Mouse (Mus musculus) hindbrain, embryonic 12.5 days (tissue): ENCODE measurements around the gene Tut7. TPM values are rescaled to one million over a fixed set of nuclear protein-coding genes. Genes with fewer than 3 reads are reported as not detected.

Experiments
- ATAC-seq: fragments of 200-750 bp; cut with Nextera tagmentation; 2 replicates; pipeline ENCODE4 v1.8.0; 2017; ENCODE audit warnings: moderate TSS enrichment; ENCODE audit not compliant: low FRiP score
- H3K27ac ChIP-seq: fragments of 300-500 bp; sonication (generic); 2 replicates; pipeline ENCODE4 v1.5.1; 2016; ENCODE audit warnings: mild to moderate bottlenecking
- H3K27me3 ChIP-seq: fragments of 300-500 bp; sonication (generic); 2 replicates; pipeline ENCODE4 v1.6.1; 2016; ENCODE audit warnings: mild to moderate bottlenecking
- H3K36me3 ChIP-seq: fragments of 300-500 bp; sonication (generic); 2 replicates; pipeline ENCODE4 v1.6.1; 2016; ENCODE audit warnings: mild to moderate bottlenecking
- H3K4me1 ChIP-seq: fragments of 300-500 bp; sonication (generic); 2 replicates; pipeline ENCODE4 v1.6.1; 2016
- H3K4me2 ChIP-seq: fragments of 300-500 bp; sonication (generic); replicated peaks from 2 replicates; pipeline ENCODE4 v1.6.1; 2016; ENCODE audit warnings: mild to moderate bottlenecking
- H3K4me3 ChIP-seq: fragments of 300-500 bp; sonication (generic); 2 replicates; pipeline ENCODE4 v1.5.1; 2016; ENCODE audit warnings: mild to moderate bottlenecking
- H3K9ac ChIP-seq: fragments of 300-500 bp; sonication (generic); 2 replicates; pipeline ENCODE4 v1.6.1; 2016; ENCODE audit warnings: mild to moderate bottlenecking, moderate library complexity
- H3K9me3 ChIP-seq: fragments of 300-500 bp; sonication (generic); replicated peaks from 2 replicates; pipeline ENCODE4 v1.6.1; 2016; ENCODE audit warnings: mild to moderate bottlenecking
- WGBS: fragments of 180-500 bp; shearing (Covaris S2); methylation state at CpG from one replicate; pipeline ENCODE4 v1.1.7; 2016; 5-methylcytosine and 5-hydroxymethylcytosine counted together
- polyA plus RNA-seq: library from polyadenylated mRNA; unstranded; fragments of >200 nt; fragmentation: Nextera tagmentation; extraction: Ambion mirVana; gene quantifications from 2 replicates; pipeline ENCODE4 v1.2.1, GENCODE M21; 2016

Gene Tut7
- 62.9 and 70.8 TPM in 2 replicates for polyA plus RNA-seq

DNA sequence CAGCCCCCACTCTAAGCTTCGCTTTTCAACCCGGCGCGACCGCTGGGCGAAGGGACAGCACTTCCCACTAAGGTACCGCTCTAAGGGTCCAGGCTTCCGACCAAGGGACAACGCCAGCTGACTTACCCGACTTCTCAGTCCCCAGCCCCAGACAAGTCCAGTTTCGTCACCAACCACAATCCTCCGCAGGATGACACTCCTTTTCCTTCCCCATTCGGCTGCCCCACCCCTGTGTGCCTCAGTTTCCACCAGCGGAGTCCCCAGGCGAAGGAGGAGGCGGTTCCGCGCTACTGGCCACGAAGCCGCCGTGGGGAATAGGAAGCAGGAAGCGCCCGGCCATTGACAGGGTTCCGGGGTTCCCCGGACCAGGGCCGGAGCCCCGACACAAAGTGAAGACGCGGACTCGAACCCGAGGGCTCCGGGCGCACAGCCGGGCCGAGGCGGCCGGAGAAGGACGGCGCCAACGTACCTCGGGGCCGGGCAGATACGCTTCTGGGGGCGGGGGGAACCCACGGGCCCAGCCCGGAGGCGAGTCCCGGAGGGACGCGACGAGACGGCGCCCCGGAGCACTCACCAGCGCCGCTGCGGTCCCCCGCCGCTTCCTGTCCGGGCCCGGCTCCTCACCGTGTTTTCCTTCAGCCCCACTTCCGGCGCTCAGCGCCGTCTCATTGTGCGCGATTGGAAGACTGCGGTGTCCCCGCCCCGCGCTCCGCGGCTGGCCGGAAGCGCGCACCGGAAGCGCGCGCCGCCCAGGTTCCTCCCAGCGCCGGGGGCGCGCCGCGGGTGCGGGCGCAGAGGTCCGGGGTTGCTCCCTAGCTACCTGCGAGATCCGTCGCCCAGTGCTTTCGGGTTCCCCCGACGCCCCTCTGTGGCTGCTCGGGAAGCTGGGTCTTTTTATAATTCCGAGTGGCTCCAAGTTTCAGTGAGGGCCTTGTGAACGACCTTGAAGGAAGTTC, at the start of gene Tut7:
TSS of gene Tut7 (minus strand) at position 641 of the 956 bp plus-strand sequence.
- peak within 1 kb of the TSS; percentile 69 for H3K4me2 ChIP-seq
- WGBS: under 1% methylated on average over 96 of the region's 100 CpGs
- peak; percentile 97 for ATAC-seq

DNA sequence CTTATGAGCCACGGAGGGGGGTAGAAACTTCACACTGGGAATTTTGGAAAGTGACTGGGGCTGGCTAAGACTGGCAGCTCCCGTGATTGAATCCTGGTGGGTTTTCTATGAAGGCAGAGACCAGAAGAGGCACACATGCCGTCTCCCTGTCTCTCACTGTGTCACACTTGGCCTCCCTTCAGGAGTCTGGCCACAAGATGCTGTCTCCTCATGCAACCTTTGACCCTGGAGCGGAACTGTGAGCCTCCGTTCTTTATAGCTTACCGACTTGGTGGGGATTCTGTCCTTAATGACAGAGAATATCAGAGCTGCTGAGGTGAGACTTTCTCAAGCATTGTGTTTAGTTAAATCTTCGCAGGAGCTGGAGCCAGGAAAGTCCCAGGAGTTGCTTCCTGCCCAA, 49.5 kb upstream of the Tut7 start:
- Histone ChIP-seq H3K4me3 (no peak overlapping the region), H3K9me3 (0 out of 2 replicates have a peak, but pooled peaks cover 3% of the 10 kb centered on the region), H3K27me3 (no peaks in the 10 kb centered on the region), H3K4me2 (no peak overlapping the region), H3K4me1 (no peaks in the 10 kb centered on the region), H3K36me3 (no peaks in the 10 kb centered on the region), H3K27ac (no peak overlapping the region), H3K9ac (no peak overlapping the region)
- no peak for ATAC-seq
- WGBS: 63% methylated on average over 7 of the region's 7 CpGs

More for the DNA sequence above, at the start of gene Tut7:
- Histone ChIP-seq H3K9me3 (no peaks in the 10 kb centered on the region), H3K4me3 (peak within 1 kb of the TSS; percentile 88), H3K27ac (peak within 1 kb of the TSS; percentile 88), H3K9ac (peak within 1 kb of the TSS; percentile 88), H3K27me3 (no peaks in the 10 kb centered on the region), H3K36me3 (peaks cover 15% of the 10 kb centered on the region), H3K4me1 (peaks cover 36% of the 10 kb centered on the region)

DNA sequence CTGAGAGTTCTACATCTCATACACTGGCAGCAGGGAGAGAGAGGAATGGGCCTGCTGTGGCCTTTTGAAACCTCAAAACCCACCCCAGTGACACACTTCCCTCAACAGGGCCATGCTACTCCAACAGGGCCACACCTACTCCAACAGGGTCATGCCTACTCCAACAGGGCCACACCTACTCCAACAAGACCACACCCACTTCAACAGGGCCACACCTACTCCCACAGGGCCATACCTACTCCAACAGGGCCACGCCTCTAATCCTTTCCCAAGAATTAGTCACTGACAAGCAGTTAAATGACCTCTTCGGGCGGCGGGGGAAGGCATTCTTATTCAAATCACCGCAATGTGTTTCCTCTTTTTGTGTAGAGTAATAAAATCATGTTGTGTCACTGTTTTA, 47.1 kb upstream of the Tut7 start:
- Histone ChIP-seq H3K9me3 (0 out of 2 replicates have a peak, but pooled peaks cover 3% of the 10 kb centered on the region), H3K27me3 (no peaks in the 10 kb centered on the region), H3K9ac (no peak overlapping the region), H3K4me3 (no peak overlapping the region), H3K4me2 (no peak overlapping the region), H3K4me1 (no peaks in the 10 kb centered on the region), H3K27ac (no peak overlapping the region), H3K36me3 (no peaks in the 10 kb centered on the region)
- ATAC-seq: no peak
- 81% methylated on average over 5 of the region's 5 CpGs for WGBS

DNA sequence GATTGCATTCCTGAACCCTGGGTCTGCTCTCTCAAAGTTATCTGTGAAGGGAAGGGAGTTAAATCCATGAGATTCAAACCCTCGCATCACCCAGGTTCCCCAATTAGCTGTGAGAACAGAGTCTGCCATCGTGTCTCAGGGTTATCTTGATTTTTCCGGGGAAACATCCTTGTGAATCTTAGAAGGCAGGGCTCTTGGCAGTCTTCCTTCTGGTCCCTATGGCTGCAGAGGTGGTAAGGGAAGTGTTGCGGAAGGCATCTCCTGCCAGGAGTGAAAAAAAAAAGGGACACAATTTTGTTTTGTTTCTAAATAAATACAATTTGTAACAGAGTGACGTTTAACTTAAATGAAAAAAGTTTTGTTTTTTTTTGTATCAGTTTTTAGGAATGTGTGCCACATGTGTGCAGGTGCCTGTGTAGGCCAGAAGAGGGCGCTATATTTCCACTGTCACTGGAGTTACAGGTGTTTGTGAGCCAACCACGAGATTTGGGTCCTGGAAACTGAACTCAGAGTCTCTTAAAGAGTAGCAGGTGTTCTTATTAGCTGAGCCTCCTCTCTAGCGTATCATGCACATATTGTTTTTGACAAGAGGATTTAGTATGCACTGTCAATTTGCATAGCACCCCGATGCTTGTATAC, 45.2 kb upstream of the Tut7 start:
- Histone ChIP-seq H3K36me3 (no peaks in the 10 kb centered on the region), H3K27me3 (no peaks in the 10 kb centered on the region), H3K4me2 (no peak overlapping the region), H3K27ac (no peak overlapping the region), H3K4me1 (no peaks in the 10 kb centered on the region), H3K9ac (no peak overlapping the region), H3K4me3 (no peak overlapping the region), H3K9me3 (0 out of 2 replicates have a peak, but pooled peaks cover 3% of the 10 kb centered on the region)
- no peak for ATAC-seq
- WGBS: 85% methylated on average over 9 of the region's 9 CpGs

DNA sequence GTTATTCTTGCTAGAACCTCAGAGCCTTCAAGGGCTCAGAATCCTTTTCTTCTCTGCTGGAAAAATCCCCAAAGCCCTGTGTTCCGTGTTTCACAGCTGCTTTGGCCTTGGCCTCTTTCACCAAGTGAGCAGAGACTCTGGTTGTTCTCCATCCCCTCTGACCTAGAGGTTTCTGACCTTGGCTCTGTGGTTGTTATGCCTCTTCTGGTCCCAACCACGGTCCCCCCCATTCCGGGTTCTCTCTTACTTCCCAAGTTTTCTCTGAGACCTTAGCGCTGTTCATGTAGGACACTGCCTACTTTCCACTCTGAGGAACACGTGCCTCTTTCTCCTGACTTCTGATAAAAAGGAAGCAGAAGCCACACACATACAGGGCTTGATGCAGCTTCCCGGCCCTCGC, 44.2 kb upstream of the Tut7 start:
- no peak overlapping the region for H3K4me3 ChIP-seq
- no peak overlapping the region for H3K9ac ChIP-seq
- 83% methylated on average over 7 of the region's 7 CpGs for WGBS
- H3K4me1 ChIP-seq: no peaks in the 10 kb centered on the region
- no peaks in the 10 kb centered on the region for H3K27me3 ChIP-seq
- no peak for ATAC-seq
- no peak overlapping the region for H3K27ac ChIP-seq
- H3K9me3 ChIP-seq: 0 out of 2 replicates have a peak, but pooled peaks cover 3% of the 10 kb centered on the region
- H3K36me3 ChIP-seq: no peaks in the 10 kb centered on the region
- H3K4me2 ChIP-seq: no peak overlapping the region

DNA sequence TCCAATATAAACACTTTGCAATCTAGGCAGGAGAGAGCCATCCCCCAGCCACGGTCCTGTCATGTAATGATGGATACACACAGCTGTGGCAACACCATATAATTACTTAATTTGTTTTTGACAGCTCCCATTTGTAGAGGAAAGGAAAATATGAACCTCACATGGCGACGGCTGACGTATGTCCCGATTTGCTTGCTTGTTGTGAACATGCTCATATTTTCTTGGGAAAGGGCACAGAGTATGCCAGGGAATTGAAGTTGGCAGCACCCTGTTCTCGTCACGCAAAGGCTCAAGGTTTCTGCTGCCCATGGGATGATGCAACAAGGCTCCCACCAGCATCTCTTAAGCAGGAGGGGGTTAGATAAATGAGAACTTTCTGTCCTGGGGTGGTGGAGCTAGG, 36.6 kb upstream of the Tut7 start:
- no peaks in the 10 kb centered on the region for H3K36me3 ChIP-seq
- H3K27ac ChIP-seq: no peak overlapping the region
- no peak overlapping the region for H3K4me2 ChIP-seq
- H3K4me1 ChIP-seq: no peaks in the 10 kb centered on the region
- ATAC-seq: no peak
- no peak overlapping the region for H3K9ac ChIP-seq
- H3K4me3 ChIP-seq: no peak overlapping the region
- peaks cover 6% of the 10 kb centered on the region; the same call in 1 of the 2 replicates for H3K27me3 ChIP-seq
- 69% methylated on average over 7 of the region's 7 CpGs for WGBS
- no peaks in the 10 kb centered on the region for H3K9me3 ChIP-seq

DNA sequence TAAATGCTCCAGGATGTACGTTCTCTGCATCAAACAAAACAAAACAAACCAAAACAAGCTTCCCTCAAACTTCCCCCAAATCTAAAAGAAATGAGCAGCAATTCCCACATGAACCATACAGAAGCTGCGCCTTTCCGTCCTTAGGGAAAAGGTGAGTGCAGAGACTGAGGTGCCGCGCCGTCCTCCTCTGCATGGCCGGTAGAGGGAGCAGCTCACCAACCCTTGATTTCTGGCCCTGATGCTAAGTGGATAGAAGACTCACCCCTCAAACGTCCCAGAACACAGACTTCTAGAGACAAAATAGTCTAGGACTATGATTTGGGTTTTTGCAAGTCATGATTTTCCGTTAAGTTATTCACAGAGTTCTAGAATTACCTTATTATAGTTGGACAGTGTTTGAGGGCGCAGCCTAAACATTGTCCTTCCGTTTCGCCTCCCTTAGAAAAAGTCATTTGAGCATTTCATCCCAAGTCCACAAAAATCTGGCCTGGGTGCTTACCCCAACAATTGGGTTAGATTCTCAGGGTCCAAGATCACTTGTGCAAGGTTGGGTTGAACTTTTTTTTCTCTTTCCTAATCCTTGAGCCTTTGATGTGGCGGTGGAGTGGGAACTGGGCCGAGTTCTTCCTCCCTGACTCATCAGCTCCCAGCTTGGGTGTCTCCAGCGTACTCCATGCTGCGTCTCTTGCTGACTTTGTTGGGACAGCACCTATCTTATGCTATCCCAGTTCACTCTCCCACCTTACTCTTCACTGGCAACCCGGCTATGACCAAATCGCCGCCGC, 33.5 kb upstream of the Tut7 start:
- ATAC-seq: no peak

DNA sequence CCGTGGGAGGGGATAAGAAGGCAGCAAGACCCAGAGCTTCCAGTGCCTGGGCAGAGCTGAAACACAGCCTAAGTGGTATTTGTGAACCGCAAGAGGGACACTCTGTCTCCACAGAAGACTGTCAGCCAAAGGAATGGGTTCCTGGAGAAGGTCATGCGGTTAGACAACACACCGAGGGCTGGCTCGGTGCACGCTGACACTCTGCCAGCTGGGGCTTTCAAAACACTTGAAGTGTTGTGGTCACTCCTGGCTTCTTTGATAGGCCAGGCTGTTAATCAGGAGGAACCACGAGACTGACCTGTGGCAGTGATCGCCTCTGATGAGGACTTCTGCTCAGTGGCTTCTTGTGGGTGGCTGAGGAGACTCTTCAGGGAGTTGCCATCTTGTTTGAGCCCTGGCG, 30.5 kb upstream of the Tut7 start:
- Histone ChIP-seq H3K27ac (no peak overlapping the region), H3K9ac (no peak overlapping the region), H3K4me1 (no peaks in the 10 kb centered on the region), H3K9me3 (no peaks in the 10 kb centered on the region), H3K4me2 (no peak overlapping the region), H3K36me3 (no peaks in the 10 kb centered on the region), H3K27me3 (peaks cover 6% of the 10 kb centered on the region; the same call in 1 of the 2 replicates), H3K4me3 (no peak overlapping the region)
- WGBS: 77% methylated on average over 9 of the region's 9 CpGs
- ATAC-seq: no peak

More for the DNA sequence above, 33.5 kb upstream of the Tut7 start:
- H3K4me2 ChIP-seq: no peak overlapping the region
- H3K36me3 ChIP-seq: no peaks in the 10 kb centered on the region
- no peaks in the 10 kb centered on the region for H3K9me3 ChIP-seq
- H3K4me3 ChIP-seq: no peak overlapping the region
- no peak overlapping the region for H3K9ac ChIP-seq
- H3K4me1 ChIP-seq: no peaks in the 10 kb centered on the region
- WGBS: 54% methylated on average over 20 of the region's 20 CpGs
- H3K27ac ChIP-seq: no peak overlapping the region
- H3K27me3 ChIP-seq: peaks cover 6% of the 10 kb centered on the region; the same call in 1 of the 2 replicates

DNA sequence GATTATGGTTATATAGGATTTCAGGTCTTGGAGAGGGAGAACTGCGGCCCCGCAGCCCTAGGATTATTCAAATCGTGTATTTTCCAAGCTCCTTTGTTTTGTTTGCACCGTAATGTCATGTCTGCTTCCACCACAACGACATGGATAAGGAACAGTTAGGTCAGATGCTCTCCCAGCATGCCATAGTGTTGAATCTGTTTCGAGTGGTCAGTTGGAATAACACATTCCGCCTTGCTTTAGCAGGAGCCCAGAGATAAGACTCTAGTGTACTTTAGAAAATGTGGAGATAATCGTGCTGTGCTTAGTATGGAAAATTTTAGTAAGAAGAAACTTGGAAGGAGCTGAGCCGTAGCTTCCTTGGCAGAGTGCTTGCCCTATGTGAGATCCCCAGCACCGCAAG, 27.4 kb upstream of the Tut7 start:
- Histone ChIP-seq H3K9ac (no peak overlapping the region), H3K36me3 (no peaks in the 10 kb centered on the region), H3K27ac (no peak overlapping the region), H3K9me3 (no peaks in the 10 kb centered on the region), H3K4me1 (no peaks in the 10 kb centered on the region), H3K27me3 (peaks cover 3% of the 10 kb centered on the region; the same call in 1 of the 2 replicates), H3K4me2 (no peak overlapping the region), H3K4me3 (no peak overlapping the region)
- no peak for ATAC-seq
- 83% methylated on average over 10 of the region's 10 CpGs for WGBS

DNA sequence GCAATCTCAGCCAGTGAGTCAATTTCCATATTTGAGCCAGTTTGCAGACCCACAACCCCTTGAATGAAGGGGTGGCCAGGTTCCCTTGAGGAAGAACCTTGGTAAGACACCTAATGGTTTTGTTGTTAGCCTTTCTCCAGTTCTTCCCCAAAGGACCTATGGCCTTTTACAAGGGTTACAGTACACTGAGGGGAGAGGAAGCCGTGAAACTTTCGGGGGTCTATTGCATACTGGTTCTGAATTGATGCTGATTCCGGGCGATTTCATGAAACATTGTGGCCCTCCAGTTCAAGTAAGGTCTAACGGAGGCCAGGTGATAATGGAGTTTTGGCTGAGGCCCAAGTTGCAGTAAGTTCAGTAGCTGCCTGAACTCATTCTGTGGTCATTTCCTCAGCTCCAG, 21.7 kb upstream of the Tut7 start:
- Histone ChIP-seq H3K27me3 (no peaks in the 10 kb centered on the region), H3K4me2 (no peak overlapping the region), H3K4me1 (no peaks in the 10 kb centered on the region), H3K4me3 (no peak overlapping the region), H3K9ac (no peak overlapping the region), H3K27ac (no peak overlapping the region), H3K9me3 (no peaks in the 10 kb centered on the region), H3K36me3 (no peaks in the 10 kb centered on the region)
- no peak for ATAC-seq
- 95% methylated on average over 5 of the region's 5 CpGs for WGBS

DNA sequence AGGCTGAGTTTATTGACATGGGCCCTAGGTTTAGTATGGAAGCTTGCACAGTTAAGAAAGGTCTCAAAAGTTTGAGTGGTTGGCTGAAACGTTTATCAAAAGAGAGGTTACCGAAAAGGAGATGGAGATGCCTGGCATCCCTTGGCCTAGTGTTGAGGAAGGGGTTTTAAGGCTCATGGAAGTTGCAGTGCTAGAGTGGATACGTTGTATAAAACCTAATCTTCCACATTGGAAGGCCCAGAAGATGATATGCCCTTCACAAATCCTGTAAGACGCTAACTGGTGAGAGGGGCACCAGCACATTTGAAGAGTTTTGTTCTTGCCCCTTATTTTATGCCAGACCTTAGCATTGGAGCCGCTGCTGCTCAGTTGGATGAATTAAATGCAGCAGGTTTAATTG, 21.0 kb upstream of the Tut7 start:
- H3K4me1 ChIP-seq: no peaks in the 10 kb centered on the region
- WGBS: 88% methylated on average over 5 of the region's 5 CpGs

More for the DNA sequence above, 21.0 kb upstream of the Tut7 start:
- Histone ChIP-seq H3K27ac (no peak overlapping the region), H3K36me3 (no peaks in the 10 kb centered on the region), H3K9me3 (no peaks in the 10 kb centered on the region), H3K27me3 (no peaks in the 10 kb centered on the region), H3K9ac (no peak overlapping the region), H3K4me3 (no peak overlapping the region), H3K4me2 (no peak overlapping the region)
- ATAC-seq: no peak
